Mouse (Mus musculus): ENCODE data around the gene Ctbs. TPM values are rescaled to one million over a fixed set of nuclear protein-coding genes. Genes with fewer than 3 reads are reported as not detected.
"Not testable (repeated sequence)": the region's sequence is repeated elsewhere in the genome, so short reads cannot be mapped to it uniquely, and the experiment has no call there.

Ctbs gene
- total RNA-seq, 2 experiments from 2014 or later: 4.7 to 5.9 TPM

DNA sequence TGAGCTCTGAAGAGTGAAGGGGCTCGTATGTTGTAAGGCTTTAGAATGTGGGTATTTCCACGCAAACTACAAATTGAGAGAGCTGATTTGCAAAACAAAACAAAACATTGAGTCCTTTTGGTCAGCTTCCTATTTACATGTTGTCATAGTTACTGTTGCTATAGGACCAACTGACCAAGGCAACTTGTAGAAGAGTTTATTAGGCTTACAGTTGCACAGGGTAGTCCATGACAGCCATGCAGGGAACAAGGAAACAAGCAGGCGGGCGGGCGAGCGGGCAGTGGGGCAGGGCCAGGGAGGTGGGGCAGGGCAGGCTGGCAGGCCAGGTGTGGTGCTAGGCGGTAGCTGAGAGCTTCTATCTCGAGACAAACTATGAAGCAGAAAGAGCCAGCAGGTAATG lies 23.1 kb upstream of the Ctbs start:
- intact Hi-C loops (cut with DNase I): no loop called here
- DNase-seq: no peak

DNA sequence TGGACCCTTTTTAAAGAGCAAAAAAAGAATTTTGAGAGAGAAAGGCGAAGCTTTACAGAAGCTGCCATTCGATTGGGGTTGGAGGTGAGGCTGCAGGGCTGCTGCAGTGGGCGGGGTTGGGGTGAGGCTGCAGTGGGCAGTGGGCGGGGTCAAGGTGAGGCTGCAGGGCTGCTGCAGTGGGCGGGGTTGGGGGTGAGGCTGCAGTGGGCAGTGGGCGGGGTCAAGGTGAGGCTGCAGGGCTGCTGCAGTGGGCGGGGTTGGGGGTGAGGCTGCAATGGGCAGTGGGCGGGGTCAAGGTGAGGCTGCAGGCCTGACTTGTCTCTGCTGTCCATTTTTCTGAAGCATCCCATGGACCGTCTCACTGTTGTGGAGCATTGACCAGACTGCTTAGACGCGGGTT lies 16.5 kb upstream of the Ctbs start:
- intact Hi-C loops (cut with DNase I); DNase-seq: not testable (repeated sequence)

DNA sequence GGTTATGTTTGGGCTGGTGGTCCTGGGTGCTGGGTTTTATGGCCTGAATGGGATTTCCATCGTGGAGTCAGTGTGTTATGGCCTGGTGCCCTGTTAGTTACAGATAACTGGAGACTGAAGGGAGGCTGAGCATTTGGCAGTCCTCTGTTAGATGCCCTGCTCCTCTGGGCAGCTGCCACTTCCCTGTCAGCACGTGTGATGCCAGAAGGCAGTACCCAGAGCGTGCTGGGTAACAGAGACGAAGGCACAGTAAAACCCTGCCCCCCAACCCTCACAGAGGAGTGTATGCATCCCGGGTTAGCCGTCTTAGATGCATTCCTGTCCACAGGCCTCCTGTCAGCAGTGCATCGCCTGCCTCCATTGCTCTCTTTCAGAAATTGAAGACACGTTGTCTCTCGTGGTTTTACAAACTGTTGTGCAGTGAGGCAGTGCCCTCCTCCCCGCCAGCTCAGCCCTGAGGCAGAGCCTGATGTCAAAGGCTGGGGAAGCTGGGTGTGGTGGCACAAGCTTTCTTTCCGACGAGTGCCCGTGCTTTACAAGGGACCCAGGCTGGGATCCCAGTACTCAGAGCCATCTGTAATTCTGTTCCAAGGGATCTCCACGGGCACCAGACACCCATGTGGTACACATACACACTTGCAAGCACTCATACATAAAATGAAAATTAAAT lies 15.8 kb upstream of the Ctbs start:
- peak; percentile 34 for DNase-seq
- intact Hi-C loops (cut with DNase I): no loop called here

DNA sequence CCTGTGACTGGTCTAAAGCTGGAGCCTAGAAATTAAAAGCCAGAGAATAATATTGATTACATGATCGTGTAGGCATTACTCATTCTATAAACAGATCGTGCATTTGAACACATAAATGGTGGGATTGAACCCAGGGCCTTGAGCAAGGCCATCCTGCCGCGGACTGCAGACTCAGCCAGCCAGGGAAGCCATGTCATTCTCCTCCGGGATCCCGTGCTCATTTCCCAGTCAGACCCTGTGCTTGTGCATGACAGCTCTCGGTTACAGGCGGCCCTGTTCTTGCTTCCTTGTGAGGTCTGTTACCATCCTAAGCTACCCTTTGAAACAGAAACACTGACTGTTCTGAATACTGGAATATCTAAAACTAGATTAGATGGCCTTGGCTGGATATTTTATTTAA lies 14.9 kb upstream of the Ctbs start:
- no peak for DNase-seq
- intact Hi-C loops (cut with DNase I): no loop called here

DNA sequence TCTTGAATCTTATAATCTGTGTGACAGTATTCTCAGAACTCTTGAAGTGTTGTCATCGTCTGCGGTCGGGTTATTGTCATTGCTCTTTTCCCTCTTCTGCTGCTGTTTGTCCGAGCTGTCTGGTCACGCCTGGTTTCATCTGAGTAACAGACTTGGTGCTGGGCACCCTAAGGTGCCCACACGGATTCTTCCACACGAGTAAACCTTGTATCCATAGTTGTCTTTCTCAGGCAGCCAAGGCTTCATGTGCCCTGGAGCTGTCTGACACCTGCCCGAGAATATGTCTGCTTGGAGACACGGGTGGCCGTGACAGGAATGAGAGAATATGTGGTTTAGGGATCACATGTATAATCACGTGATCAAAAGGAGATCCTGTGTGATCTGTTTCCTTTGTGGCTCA lies 14.1 kb upstream of the Ctbs start:
- intact Hi-C loops (cut with DNase I): no loop called here
- DNase-seq: no peak

DNA sequence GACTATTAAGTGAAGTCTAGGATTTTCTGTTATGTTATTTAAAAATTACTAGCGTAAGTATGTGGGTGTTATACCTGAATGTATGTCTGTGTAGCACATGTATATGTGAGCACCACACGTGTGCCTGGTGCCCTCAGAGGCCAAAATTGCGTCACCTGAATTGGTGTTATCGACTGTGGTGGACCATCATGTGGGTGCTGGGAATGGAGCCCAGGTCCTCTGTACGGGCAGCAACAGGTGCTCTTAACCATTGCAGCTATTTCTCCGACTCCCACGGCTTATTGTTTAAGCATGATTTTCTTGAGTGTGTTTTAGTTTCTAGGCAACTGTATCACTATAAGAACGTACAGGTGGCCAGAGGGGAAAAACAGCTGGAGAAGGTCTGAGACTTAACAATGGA lies 13.5 kb upstream of the Ctbs start:
- intact Hi-C loops (cut with DNase I): no loop called here
- no peak for DNase-seq

DNA sequence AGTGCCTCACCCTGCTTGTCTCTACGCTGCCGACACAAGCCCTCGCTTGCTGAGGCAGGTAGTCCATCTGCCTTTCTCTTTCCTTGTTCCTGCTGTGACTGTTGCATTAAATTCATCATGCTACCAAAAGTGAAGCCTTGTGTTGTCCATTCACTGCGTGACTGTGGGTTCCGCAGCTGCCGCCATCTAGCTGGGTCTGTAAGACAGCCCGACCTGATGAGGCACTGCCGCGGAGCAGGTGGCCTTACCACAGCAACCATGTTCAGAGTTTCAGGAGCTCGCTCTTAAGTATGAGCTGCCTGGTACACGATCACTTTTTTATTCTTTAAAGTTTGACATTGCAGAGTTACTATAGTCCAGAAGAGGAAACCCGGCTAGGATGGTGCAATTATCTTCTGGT lies 9.6 kb upstream of the Ctbs start:
- DNase-seq: no peak
- intact Hi-C loops (cut with DNase I): no loop called here

DNA sequence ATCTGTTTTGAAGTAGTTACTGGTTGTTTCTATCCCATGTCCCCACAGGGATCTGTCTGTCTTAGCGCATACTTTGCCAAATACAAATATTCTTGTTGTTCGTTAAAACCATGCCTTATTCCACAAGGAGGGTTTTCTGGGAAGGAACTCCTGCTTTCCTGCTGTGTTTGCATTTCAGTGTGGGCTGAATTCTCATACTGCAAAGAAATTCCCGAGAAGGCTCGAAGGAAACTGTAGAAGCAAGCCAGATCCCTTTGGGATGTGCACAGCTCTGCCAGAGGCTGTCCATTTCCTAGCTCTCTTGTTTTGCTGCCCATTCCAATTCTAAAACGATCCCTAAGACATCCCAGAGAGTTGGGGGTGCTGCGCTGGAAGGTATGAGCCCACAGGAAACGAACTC lies 9.2 kb upstream of the Ctbs start:
- DNase-seq: no peak
- intact Hi-C loops (cut with DNase I): no loop called here

DNA sequence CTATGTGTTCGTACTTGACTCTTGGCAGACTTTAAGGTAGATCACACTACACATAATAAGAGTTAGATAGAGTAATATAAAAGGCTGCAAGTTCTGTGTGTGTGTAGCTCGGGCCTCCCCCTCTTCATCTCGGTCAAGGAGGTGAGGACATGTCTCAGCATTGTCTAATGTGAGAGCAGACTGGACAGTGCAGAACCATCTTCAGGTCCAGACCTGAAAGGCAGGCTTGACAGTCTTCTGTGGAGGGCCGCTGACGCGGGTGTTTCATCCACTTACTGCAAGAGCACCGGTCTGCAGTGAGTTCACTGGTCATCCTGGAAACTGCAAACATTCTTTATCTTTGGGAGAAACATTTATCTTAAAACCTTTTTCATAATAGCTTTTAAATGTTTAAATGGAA lies 7.1 kb upstream of the Ctbs start:
- no peak for DNase-seq
- intact Hi-C loops (cut with DNase I): no loop called here

DNA sequence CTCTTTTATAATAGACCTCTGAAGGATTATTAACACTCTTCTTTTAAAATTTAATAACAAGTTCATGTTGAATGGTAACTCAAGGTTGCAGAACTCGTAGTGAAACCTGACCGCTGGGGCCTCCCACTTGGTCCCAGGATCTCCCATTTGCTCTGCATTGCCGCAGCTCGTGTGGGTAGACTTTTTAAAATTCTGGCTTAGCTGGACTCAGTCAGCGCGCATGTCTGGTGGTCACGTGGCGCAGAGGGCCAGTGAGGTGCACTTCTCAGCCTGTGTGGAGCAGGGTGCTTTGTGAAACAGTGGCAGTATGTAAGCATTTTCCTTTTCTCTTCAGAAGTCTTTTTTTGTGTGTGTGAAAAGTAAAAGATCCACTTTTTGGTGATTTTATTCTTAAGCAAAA lies 6.7 kb upstream of the Ctbs start:
- no peak for DNase-seq
- intact Hi-C loops (cut with DNase I): no loop called here

DNA sequence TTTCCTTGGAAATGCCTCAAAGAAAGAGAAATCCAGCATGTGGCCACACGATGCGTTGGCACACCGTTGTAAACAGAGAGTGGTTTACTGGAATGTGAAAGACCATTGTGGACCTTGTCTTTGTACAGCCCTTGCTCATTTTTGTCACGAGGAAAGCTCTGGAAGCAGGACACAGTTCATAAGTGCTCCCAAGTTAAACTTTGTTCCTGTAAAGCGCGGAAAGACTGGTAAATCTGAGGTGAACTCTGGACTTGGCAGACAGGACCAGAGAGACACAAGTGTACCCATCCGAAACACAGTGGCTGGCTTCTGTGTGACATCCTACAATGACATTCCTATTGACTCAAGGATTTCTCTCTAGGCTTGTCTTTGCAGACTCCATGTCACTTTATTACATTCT lies 6.2 kb upstream of the Ctbs start:
- intact Hi-C loops (cut with DNase I): no loop called here
- no peak for DNase-seq

DNA sequence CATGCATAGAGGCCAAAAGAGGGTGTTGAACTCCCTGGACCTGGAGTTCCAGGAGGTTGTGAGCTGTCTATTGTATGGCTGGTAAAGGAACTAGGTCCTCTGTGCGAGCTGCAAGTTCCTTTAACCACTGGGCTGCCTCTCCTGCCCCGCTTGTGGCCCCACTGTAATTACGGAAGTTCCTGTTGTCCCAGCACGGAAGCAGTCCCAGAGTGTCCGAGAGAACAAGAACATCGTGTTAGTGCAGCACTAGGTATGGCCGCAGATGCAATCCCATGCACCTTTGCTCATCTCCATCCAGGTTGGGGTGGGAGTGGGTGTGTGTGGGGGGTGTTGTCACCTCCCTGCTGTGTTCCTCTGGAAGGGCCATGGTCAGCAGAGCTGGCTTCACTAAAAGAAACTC lies 4.7 kb upstream of the Ctbs start:
- intact Hi-C loops (cut with DNase I): no loop called here
- no peak for DNase-seq

DNA sequence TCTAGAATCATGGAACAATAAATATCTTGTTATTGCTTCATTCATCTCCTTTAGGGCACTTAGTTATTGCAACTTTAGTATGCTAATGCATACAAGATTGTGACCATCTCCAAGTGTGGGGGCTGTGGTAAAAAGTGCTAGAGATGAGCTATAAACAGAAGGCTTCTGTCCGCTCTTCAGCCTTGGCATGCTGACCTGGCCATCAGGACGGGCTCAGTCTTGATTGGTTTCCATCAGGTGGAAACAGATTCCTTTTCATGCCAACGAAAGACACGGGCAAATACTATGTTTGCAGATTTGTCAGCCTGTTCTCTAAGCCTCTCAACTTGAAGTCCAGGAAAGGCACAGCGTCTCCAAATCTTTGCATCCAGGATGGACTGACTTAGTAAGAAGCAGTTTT lies 2.4 kb upstream of the Ctbs start:
- DNase-seq: no peak
- intact Hi-C loops (cut with DNase I): no loop called here

DNA sequence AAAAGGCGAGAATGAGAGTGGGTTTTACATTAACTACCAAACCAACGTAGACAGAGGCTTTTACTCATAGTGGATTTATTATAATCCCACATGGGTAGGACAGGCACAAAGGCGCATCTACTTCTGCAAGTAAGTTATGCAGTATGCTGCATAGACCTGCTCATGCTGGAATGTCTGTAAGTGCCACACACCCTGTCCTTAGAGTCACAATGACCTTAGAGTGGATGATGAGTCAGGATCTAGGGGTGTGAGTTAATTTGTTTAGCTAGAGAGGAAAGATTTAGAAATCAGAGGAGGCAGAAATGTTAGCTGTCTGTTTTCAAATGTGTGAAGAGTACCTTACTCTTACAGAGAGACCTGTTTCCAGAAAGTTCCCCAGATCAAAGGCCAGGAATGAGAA lies 2.0 kb upstream of the Ctbs start:
- DNase-seq: no peak
- intact Hi-C loops (cut with DNase I): no loop called here

DNA sequence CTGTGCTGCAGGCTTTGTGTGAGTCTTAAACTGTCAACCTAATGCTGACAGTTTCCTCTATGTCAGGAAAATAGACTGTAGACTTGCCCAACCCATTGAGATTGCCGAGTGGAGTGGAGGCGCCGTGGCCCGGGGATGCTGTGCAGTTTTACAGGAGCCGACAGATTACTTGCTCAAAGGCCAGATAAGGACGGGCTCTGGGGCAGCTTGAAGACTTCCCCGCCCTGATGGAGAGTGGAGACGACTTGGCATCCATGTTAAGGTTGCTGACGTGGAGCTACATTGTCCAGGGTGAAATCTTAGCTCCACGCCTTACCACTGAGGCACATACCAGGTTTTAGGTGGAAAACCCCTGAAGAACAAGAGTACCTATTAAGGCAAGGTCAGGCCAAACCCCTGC lies 1.2 kb upstream of the Ctbs start:
- intact Hi-C loops (cut with DNase I): no loop called here
- no peak for DNase-seq

DNA sequence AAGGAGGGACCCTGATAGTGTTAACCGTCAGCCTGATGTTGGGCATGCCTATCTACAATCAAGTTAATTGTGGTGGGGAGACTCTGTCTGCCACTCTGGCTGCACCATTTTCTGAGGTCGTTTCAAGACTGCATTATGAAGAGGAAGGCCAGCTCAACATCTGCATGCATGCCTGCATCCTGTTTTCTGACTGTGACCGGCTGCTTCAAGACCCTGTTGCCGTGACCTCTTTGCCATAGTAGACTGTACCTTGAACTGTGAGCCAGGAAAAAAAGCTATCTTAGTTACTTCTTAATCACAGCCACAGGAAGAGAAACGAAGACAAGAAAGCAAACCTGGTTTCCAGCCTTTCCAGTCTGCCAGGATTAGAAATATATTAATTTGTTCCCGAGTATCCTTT lies 626 bp upstream of the Ctbs start:
- no peak for DNase-seq
- intact Hi-C loops (cut with DNase I): no loop called here

DNA sequence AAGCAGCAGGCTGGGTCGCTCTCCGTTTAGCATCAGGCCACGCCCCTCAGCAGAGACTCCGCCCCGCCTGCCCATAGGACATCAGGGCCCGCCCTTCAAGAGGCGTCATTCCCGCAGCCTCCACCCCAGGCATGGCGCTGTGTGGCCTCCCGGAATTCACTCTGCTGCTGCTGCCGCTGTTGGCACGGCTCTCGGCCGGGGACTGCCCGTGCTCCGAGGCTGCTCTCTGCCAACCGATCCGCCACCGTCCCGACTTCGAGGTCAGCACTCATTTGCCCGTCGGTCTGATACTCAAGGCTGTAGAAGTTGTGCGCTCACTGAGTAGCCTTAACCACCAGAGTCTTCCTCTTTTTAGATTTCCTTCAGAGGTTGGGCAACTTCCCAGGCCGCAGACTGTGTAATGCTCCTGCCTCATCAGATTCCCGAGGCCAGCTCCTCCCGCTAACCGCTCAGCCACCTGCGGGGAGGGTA lies 811 bp downstream of the Ctbs start:
- intact Hi-C loops (cut with DNase I): no loop called here
- peak; percentile 93 for DNase-seq

DNA sequence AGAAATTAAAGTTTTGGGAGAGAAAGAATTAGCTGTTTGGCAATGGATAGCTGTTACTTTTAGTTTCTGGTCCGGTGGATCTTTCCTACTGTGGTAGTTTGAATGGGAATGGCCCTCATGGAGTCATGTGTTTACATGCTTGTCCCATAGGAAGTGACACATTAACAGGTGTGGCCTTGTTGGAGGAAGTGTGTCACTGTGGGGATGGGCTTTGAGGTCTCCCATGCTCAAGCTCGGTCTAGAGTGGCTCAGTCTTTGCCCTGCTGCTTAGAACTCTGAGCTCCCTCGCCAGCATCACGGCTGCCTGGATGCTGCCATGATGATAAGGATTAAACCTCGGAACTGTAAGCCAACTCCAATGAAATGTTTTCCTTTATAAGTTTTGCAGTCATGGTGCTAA lies 1.8 kb downstream of the Ctbs start:
- intact Hi-C loops (cut with DNase I): no loop called here
- no peak for DNase-seq

DNA sequence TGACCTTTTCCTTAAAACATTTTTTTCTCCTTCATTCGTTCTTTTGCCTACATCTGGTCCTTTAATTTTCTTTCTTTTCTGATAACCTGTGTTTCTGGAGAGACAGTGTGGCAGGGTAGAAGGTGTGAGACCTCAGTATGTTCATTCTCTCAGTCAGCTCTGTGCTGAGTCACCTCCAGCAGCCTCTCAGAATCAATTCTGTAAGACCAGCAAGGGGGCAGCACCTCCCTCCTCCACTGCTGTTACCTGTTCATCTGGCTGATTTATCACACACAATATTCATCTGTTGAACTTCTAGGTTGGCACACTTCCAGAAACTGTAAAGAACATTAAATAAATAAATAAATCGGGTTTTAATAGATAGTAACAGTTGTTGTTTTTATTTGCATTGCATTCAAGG lies 13.3 kb downstream of the Ctbs start:
- DNase-seq: no peak
- intact Hi-C loops (cut with DNase I): no loop called here

DNA sequence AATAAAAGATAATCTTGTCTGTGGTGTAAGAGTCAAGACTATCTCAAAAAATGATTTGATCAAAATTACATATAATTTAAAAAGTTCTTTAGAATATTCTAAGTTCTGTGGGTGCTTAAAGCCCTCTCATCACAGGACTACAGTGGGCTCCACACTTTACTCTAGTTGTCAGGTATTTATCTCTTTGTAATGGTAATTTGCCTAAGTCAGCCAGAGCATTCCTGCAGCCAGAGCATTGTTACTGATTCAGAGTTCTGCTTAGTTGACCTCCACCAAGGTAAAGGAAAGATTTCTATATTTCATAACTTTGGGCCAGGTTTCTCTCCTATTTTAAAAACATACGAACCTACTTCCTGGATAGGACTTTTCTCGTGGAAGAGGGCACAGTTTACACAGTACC lies 19.6 kb downstream of the Ctbs start:
- DNase-seq: no peak
- intact Hi-C loops (cut with DNase I): no loop called here

DNA sequence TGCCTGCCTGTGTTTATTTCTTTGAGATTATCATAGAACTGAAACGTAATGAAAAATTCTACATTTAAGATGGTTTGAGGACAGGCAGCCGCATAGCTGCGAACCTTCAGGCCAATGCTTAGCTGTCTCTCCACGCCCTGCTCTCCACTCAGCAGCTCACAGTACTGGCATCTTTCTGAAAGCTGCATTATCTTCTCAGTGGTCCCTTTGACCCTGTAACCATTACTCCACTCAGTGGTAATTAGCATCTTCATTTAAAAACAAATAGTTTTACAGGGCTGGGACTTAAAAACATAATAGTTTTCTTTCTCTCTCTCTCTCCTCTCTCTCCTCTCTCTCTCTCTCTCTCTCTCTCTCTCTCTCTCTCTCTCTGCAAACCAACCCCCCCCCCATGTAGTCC lies 23.1 kb downstream of the Ctbs start:
- no peak for DNase-seq
- intact Hi-C loops (cut with DNase I): no loop called here

DNA sequence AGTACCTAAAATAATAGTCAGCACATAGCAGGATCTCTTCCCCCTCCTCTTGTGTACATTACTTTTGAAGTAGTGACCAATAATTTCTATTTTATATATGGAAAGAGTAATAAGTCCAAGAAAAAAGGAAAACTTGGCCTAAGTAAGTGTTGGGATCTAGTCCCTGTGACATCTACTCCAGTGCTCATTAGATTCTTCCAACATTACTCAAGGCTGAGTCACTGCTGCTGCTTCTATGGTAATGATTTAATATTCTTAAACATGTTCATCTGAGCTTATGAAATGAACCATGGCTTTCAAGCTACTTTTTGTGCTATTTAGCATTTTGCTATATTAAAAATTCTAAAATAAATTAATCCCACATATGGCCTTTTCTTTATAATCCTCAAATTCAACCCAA lies 24.1 kb downstream of the Ctbs start:
- intact Hi-C loops (cut with DNase I): no loop called here
- DNase-seq: no peak

DNA sequence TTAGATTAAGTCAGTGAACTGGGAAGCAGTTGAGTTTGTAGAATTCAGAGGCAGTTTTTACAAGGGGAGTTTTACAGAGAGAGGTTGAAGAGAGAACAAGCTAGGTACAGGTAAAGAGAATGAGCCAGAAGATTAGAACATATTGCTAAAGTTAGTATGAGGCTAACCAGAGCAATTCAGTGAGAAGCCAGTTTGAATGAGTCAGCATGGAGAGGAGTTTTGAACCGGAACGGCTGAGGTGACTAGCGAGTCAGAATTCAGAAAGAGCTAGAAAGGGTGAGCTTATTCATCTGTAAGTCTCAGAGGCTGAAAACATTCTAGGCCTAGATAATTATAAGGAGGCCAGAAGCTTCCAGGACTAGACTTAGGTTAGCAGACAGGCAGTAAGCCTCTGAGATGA lies 24.8 kb downstream of the Ctbs start:
- intact Hi-C loops (cut with DNase I): no loop called here
- no peak for DNase-seq

DNA sequence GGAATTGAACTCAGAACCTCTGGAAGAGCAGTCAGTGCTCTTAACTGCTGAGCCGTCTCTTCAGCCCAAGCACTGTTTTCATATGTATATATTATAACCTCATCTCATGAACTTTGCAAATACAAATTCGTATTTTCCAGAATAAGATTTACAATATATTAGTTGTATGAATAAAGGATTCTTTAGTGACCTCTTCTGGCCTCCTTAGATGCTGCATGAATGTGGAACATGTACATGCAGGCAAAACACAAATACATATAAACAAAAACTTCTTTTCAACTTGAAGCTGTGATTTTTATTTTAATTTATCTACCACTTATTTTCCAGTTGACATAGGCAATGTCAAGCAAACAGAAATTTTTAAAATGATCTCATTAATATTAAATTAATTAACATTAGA lies 32.4 kb downstream of the Ctbs start:
- intact Hi-C loops (cut with DNase I): no loop called here

More for the DNA sequence above, 32.4 kb downstream of the Ctbs start:
- no peak for DNase-seq

Measured in left cerebral cortex, postnatal 4 days (tissue).